Mouse (Mus musculus) urinary bladder, postnatal 36 days (tissue): ENCODE measurements at regions not wholly inside any gene's neighbourhood (a gene's known extent, or its start where the extent isn't known, plus 50 kb on each side); places are given as distances from the start of the nearest gene placed in this dataset.

Experiments
- DNase-seq, 2 experiments: peaks; one replicate each; pipeline ENCODE4 v3.0.0; 2022; ENCODE audit warnings: low spot score in 2 of 2, mixed read lengths in 1 of 2

DNA sequence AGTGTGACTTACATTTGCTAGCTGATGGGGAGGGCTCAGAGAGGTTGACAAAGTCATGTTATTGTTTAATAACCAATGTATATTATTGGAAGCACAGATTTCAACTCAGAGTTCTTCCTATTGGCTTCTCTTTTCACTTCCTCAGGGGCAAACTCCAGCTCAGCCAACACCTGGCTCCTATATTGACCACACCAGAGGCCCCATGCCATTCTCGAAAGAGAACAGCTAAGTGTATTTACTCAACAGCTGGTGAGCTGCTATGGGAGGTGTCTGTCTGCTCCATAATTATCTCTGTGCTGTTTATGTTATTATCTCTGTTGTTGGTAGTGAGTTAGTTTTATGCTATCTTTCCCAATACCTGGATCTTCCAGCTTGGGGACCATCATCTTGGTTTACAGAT, 342.4 kb downstream of the Epha4 start:
- DNase-seq: no peak

- no peak for DNase-seq
Observed at GRCm38 (mm10) chr1:77174801-77175200, 340.1 kb downstream of the Epha4 start.

- DNase-seq: no peak
Observed at GRCm38 (mm10) chr1:77175214-77175613, 339.7 kb downstream of the Epha4 start.

GRCm38 (mm10) chr1:77176516-77176915, 338.4 kb downstream of the Epha4 start:
- DNase-seq: no peak

DNA sequence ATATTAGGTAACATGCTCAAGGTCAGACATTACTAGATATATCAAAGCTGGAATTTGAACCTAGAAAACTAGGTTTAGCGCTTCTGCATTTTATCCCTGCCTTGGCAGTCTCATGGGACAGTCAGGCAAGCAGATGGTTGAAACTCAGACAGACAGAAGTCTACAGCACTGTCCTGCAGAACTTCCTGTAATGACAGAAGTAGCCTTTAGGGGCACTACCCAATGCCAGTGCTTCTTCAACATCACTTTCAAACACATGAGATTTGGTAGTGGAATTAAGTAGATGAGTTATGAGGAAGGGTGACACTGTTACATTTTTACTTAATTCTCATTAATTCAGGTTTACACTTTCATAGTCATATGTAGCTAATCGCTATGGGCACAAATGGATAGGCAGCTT, 330.9 kb downstream of the Epha4 start:
- DNase-seq: no peak

DNA sequence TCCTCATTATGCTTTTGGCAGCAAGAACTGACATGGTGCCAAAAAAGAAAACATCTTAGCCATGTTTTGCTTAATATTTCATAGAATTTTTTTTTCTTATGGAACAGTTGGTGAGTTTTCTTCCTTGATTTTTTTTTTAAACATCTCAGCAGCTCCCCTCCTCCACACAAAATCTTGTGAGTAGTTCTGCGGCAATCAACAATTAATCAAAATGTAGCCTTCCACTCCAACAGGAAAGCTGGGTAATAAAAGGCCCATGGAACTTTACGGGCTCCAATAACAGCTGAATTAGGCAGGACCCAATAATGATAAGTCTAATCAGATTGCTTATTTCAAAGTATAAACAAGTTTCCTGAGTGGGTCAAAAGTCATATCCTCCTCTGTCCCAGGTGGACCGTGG, 324.7 kb downstream of the Epha4 start:
- DNase-seq: no peak

GRCm38 (mm10) chr1:77201321-77201917, 313.5 kb downstream of the Epha4 start:
- DNase-seq: no peak

DNA sequence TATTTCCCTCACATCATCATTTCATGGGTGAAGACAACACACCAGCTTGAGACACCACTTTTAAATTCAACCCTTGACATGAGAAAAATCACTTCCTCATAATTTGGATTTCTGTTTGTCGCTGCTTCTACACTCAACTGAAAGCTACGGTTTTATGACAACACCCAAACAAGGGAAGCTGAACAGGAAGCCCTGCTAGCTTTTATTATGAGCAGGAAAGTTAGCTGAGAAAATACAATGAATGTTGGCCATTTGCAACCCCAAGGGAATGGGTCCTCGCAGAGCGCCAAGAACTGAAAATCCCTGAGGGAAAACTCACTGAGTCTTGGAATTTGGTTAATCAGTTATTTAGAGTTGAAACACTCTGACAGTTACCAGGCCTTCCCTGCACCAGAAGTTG, 311.9 kb downstream of the Epha4 start:
- DNase-seq: no peak

DNA sequence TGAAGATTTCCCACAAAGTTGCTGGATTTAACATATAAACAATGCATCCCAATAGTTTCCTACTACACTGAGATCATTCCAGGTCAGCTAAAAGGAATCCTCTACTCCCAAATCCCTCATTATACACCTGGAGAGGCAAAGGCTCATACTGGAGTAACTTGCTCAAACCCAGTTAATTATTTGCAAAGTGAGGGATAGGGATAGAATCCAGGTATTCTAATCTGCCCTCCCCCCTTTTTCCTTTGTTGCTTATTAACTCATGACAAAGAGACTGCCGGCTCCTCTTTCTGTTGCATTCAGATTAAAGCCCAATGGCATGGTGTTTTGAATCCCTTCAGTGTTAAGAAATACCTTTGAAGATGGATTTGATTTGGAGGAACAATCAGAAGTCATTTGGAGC, 308.4 kb downstream of the Epha4 start:
- DNase-seq: no peak

DNA sequence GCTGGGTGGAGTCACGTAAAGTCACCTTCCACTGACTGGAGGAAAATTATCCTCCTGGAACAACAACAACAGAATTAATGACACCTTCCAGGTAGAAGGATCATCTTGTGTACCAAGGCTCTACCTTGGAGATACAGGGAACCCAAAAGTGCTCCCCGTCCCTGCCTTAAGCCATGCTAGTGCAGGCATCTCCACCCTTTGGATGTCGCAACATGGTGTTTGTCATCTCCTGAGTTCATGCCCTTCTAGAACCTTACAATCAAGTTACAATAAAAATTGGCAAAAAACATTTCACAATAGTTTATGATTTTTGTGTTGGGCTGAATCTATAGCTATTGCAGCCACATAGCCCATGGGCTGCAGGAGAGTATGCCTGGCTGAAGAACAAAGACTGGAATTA, 305.5 kb downstream of the Epha4 start:
- DNase-seq: no peak

DNA sequence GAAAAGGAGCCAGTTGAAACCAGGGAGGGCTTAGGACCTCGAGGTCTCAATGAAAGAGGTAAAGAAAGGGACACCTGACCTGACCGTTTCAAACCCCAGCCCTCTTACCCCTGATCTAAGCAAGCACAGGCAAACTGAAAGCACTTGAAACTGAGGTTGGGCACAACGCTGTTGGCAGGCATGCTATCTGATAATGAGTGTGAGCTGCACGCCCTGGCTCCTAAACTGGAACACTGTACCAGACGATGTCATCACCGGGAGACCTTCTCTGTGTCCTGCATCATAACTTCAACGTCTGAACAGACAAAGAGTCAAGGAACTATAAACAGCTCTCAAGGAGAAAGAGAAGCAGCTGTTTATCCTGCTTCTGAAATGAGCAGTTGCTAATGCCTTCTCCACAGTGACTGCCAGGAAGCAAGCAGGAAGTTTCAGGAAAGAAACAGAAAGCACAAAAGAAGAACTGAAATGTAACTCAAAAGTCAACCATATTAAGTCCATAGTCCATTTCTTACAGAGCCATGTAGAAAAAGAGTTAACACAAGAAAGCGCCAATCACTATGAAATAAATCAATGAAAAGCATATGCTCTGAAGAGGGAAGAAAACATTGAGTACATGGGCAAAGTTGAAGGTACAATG, 301.3 kb downstream of the Epha4 start:
- peak in 1 of 2 experiments; percentile 5 for DNase-seq

GRCm38 (mm10) chr1:77219488-77220321, 295.2 kb downstream of the Epha4 start:
- peak; percentile 49 to 53 for DNase-seq

- DNase-seq: no peak
Observed at GRCm38 (mm10) chr1:77220322-77220590, 294.6 kb downstream of the Epha4 start.

GRCm38 (mm10) chr1:77220783-77221182, 294.1 kb downstream of the Epha4 start:
- no peak for DNase-seq

GRCm38 (mm10) chr1:77221900-77222299, 293.0 kb downstream of the Epha4 start:
- DNase-seq: no peak

DNA sequence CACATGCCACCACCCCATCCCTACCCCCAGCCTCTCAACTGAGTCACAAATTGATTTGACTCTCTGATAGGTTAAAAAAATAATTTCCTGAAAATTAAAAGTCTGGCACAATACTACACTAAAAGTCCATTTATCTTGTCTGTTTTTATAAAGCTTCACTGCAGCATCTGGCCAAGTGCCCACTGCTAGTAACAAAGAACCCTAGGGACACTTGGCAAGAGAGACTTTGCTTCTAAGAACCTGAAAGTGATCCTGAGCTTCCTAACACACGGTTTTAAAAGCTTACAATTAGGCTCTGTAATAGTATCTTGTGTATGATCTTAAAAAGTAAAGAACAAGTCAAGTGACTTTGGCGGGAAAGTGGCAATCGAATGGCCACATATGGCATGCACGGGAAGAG, 288.3 kb downstream of the Epha4 start:
- DNase-seq: no peak

DNA sequence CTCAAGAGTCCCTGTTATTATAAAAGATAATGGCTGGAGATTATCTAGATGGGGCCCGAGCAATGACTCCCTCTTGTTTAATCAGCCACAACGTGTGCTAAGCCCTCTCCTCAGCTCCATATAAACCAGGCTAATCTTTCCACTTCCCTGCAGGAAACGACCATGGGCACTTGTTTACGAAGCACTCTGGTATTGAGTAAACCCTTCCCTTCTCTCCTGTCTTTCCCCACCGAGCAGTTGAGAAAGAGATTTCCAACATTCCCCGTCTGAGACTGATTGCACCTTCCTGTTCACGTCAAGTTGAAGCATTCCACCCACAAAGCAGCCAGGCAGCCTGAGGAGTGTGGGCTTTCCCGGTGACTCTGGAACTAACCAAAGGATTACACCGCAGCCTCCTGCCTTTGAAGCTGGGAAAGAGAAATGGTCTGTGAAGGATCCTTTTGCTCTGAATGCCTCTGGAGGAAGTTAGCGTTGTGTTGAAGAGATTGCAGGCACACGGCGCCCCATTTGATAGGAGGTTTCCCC, 287.8 kb downstream of the Epha4 start:
- DNase-seq: no peak

DNA sequence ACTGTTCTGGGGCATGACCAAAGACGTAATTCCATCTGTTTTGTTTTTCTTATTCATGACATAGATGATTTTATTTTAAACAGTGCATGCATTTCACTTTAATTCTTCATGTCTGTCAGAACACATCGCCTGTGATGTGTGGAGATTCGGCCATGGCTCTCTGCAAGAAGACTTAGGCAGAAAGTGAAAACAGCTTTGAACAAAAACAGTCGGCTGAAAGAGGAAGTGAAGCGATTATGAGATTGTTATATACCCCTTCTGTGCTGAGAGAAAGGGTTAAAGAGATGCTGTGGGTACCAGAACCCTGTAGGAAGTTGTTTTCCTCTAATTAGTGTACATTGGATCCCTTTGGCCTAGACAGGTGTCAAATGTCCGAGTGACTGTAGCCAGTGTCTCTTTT, 287.1 kb downstream of the Epha4 start:
- DNase-seq: no peak

- DNase-seq: no peak
Observed at GRCm38 (mm10) chr1:77229561-77229960, 285.3 kb downstream of the Epha4 start.

DNA sequence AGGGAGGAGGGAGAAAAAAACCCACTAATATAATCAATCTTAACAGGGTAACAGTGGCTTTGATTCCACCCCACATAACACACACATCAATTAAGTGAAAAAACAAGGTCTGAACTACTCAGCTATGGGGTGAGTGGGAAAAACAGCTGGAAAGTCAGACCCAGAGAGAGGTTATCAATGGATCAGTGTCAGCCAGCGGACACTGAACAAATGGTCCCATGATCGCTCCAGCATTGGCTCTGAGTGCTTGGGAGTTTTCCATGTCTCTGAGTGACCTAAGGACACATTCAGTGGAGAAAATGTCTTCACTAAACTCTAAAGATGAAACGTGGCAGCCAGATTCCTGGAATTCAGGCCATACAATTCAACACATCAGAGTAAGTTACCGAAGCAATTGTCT, 281.9 kb downstream of the Epha4 start:
- DNase-seq: no peak

DNA sequence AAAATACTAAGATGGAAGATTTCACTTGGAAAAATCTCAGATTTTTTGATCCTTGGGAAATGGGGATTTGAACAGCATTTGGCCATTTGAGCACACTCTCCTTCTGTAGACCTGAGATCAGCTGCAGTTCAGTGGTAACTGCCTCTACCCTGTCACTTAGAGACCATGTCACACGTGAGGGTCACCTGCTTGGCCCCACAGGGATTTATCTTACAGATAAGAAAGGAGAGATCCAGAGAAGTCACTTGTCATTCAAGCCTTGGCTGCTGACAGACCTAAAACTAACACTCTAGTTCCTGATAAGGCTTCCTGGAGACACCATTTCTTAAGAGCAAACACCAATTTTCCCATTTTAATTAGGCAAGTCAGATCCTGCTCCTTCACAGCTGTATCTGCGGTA, 270.2 kb downstream of the Epha4 start:
- DNase-seq: no peak

GRCm38 (mm10) chr1:77246047-77246446, 268.8 kb downstream of the Epha4 start:
- no peak for DNase-seq

GRCm38 (mm10) chr1:77254276-77254675, 260.6 kb downstream of the Epha4 start:
- no peak for DNase-seq
